Mouse (Mus musculus): Measurements from ENCODE around the gene 4930415O20Rik.

DNA sequence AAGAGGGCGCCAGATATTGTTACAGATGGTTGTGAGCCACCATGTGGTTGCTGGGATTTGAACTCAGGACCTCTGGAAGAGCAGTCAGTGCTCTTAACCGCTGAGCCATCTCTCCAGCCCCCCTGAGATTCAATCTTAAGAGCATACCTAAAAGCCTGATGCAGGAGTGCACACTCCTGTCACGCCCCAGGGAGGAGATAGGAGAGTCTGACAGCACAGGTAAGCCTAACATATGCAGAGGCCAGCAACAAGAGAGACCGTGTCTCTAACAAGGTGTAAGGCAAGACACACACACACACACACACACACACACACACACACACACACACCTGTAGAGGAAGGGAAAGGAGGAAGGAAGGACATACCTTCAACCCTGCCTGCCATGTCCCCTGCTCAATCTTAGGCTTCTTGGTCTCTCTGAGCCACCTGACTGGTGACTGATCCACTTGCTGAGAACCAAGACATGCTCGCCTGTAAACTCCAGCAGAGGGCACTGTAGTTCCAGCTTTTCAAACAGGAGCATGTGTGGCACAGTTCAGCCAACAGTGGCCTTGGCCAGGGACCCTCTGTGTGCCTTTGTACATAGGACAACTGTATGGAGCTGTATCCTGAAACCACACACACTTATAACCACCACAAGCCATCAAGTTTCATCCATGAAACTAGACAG is 9.1 kb downstream of the 4930415O20Rik start:
- no peak for TF ChIP-seq GATA1 (IDR thresholded peaks at IDR 0.05; ENCODE audit: borderline replicate concordance, low read length)
- no peak for TF ChIP-seq FLI1 (IDR thresholded peaks at IDR 0.05; ENCODE audit: low read length)
